Mouse (Mus musculus) thymus, postnatal 10 days (tissue): ENCODE measurements at regions not wholly inside any gene's neighbourhood (a gene's known extent, or its start where the extent isn't known, plus 50 kb on each side); places are given as distances from the start of the nearest gene placed in this dataset.
"Not testable (repeated sequence)": the region's sequence is repeated elsewhere in the genome, so short reads cannot be mapped to it uniquely, and the experiment has no call there.

Experiments
- DNase-seq, 2 experiments: peaks; one replicate each; pipeline ENCODE4 v3.0.0; 2021; ENCODE audit warnings: low spot score in 2 of 2

DNA sequence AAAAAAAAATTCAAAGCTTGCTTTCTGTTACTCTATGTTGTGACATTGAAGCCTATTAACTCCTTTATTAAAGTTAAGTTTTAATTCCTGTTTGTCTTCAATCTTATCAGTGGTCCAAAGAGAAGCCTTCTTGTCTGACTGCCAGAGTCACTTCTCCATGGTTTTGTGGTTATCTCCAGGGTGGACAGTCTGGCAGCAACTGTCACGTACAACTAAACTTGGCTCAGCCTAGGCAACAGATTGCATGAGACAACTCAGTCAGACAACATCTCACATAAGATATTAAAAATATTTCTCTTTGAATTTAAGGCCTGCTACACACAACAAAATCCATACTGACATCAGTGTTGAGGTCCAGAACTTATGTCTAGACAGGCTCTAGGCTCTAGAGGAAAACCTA lies 406.7 kb upstream of the Slc39a10 start:
- no peak for DNase-seq

- no peak for DNase-seq
Measured at GRCm38 (mm10) chr1:47285639-47286038, 393.0 kb upstream of the Slc39a10 start.

DNA sequence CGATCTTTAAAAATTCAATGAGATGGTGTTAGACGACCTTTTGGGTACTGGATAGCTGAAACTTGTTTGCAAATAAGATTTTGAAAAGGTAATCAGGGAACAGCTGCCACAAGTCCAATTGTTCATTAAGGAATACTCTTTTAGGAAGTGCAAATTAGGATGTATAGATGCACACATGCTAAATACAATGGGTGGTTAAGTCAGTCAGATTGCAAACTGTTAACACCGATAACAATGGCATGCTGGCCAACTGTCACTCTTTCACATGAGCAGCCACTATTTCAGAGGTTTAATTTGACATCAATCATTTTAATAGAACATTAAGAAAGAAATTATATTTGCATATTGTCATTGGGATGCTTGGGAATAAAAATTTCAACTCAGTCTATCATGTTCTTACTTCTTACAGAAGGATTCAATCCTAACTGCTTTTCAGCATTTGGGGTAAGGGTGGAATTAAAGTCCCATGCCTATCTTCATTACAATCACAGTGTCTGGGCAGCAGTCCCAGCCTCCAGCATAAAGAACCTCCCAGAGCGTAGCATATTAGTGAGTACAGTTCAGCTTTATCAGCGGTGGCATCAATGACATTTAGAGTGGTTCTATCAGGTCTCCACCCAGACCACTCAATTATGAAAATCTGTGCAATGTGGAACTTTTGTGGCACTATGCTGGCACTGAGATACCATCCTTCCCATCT lies 385.8 kb upstream of the Slc39a10 start:
- DNase-seq: no peak

DNA sequence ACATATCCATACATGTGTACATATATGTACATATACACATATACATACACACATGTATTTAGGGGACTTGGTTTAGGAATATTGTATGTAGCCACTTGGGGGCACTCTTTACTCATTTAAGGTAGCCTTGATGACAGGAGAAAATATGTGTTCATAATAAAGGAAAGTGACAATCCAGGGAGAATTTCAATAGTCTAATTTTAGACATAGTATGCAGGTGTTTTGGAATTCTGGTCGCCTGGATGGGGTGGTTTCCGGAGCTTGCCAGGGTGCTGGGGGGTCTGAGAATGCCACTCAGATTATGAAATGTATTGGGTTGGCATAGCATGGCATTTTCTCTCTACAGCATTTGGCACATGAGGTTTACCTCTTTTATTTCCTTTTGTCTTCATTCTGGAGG lies 385.2 kb upstream of the Slc39a10 start:
- no peak for DNase-seq

- DNase-seq: no peak
Measured at GRCm38 (mm10) chr1:47272131-47272530, 379.5 kb upstream of the Slc39a10 start.

DNA sequence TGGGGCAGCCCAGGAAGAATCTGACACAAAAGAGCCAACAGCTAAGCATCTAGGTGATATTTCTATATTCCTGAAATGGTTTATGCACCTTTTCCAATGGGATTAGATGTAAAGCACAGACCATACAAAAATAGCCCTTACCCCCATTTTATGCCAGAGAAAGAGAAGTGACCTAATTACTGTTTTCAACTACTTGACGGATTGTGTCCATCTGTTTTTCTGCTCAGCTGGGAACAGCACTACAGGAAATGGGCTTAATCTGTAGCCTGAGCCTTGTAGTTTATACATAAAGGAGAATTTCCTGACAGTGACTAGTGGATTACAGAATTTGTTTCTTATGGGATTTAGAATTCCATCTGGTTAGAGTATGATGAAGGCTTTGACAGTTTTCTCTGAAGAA lies 371.0 kb upstream of the Slc39a10 start:
- DNase-seq: no peak

DNA sequence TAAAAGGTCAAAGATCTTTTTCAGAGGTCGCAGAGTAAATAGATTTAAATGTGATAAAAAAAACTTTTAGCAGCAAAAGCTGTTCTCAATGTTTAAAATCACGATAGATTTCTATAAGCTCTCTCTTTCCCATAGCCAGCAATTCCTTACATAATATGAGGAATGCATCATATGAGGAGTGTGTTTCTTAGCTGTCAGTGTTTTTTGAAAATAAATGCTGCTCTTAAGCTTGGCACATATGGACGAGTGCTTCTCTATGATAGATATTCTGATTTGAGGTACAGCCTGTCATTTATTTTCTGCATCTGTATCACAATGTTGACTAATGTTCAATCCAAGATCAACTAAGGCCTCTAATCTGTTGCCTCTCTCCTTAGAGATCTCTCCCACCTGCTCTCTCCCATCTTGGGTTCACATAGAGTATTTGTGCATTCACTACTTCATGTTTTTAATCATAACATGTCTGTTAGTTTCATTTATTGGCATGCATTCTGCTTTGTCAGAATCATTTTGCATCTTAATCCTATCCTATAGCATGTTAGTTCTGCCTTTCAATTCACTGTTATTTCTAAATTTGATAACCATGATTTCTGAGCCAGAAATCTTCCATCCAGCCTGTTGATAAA lies 369.0 kb upstream of the Slc39a10 start:
- DNase-seq: no peak

DNA sequence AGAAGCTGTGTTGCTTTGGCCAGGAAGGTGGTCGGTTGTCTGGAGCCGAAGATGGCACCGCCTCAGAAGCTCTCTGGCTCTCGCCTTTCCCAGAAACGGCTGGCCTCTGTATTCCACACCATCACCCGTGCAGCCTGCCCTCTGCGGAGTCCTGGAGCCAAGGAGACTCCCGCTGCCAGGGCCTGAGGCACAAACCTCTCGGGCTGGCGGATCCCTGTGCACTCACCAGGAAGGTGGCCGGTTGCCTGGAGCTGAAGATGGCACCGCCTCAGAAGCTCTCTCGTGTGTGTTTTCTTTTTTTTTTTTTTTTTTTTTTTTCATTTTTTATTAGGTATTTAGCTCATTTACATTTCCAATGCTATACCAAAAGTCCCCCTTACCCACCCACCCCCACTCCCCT lies 358.1 kb upstream of the Slc39a10 start:
- DNase-seq: not testable (repeated sequence)

- no peak for DNase-seq
Measured at GRCm38 (mm10) chr1:47217088-47217487, 324.4 kb upstream of the Slc39a10 start.

GRCm38 (mm10) chr1:47216419-47217002 lies 323.9 kb upstream of the Slc39a10 start:
- no peak for DNase-seq

DNA sequence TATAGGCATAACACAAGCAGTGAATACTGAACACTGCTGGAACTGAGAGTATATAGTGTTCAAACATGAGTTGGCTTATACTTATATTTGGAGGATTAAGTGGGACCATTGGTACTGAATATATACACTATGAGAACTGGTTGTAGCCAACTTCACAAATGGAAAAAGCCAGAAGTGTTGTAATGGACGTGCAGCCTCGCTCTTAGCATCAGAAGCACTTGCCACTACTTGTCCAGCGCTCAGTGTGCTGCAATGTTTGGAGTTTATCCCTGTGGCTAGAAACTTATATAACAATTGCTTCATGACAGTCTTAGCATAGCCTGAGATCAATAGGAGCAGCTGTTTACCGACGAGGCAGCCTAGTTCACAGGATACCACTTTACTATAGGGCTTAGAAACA lies 320.8 kb upstream of the Slc39a10 start:
- DNase-seq: no peak

DNA sequence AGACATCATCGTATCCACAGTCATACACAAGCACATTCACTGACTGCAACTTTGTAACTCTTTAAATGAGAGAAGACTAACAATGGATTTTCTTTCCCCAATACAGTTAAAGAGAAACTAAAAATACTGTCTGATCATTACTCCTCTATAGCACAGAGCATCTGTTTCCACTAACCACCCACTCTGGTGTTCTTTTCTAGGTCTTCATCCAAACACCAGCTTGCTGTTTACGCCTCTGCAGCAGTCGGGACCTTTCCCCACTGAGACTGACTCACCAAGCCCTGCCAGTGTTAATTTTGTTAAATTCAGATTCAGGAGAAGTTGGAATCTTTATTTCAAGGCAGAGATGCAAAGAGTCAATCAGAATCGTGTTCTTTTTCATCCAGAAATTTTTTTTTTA lies 300.3 kb upstream of the Slc39a10 start:
- DNase-seq: no peak

DNA sequence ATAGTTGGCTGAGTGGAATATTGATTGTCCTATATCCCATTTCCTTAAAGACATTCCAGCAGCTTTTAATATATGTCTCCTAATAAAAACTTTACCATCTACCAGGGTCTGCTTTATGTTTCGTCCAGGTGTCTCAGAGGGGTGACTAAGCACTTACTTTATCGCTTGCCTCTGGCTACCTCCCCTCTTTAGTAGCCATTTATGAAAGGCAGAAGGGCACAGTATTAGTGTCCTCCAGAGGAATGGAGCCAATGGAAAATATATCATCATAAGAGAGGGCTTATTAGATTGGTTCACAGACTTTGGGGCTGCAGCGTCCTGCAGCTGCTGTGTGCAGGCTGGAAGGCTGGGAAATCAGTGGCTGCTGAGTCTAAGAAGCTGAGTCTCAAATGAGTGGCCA lies 271.8 kb upstream of the Slc39a10 start:
- DNase-seq: no peak

DNA sequence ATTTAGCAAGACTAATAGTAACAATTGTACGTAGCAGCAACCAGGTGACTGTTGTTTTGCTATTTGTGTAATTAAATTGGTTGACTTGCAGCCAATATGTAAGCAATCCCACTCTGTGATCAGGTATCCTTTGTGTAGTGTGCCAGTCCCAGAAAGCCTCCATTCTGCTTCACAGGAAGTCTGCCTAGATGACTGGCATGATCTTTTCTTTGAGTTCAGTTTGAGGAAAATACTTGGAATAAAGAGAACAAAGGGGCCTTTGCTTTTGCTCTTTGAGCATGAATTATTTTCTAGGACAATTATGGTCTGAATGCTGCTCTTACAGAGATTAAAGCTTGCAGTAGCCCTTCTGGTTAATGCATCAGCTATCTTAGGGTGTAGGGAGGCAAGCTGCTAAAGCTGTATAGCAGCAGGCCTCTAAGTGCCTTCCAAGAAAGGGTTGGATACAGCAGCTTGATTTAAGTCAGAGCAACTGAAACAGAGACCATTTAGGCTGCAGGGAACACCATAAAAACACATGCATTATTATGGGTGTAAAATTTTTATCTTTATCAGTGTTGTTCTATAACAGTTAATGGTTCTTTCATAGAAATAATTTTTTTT lies 271.3 kb upstream of the Slc39a10 start:
- no peak for DNase-seq

- not testable (repeated sequence) for DNase-seq
Measured at GRCm38 (mm10) chr1:47130031-47130430, 237.4 kb upstream of the Slc39a10 start.

DNA sequence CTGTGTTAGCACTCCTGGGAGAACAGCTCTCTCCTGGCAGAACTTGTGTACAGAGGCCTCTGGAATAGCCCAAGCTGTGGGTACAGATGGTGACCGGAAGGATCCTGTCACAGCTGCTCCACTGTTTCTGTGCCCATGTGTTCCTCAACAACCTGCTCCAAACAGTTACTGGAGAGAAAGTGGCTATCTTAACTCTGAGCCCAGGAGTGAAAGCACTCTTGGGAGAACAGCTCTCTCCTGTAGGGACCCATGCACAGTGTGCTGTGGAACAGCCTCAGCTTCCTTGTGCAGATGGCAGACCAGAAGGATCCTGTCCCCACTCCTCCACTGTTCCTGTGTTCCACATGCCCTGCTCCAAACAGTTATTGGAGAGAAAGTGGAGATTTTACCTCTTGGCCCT lies 227.0 kb upstream of the Slc39a10 start:
- DNase-seq: no peak

DNA sequence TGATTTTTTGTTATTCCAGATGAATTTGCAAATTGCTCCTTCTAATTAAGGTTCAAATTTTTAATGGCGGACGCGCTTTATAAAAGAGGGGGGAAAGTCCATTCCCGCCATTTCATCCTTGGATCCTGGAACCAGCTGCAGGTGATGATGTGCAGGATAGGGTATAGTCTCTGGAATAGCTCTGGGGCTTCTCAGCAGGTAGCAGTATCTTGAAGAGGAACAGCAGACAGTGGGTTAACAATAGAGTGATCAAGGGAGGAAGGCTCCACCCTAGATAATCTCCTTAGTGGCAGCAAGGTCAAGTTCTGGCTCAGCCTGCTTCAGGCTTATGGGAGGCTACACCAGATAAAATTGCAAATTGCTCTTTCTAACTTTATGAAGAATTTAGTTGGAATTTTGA lies 224.0 kb upstream of the Slc39a10 start:
- not testable (repeated sequence) for DNase-seq

DNA sequence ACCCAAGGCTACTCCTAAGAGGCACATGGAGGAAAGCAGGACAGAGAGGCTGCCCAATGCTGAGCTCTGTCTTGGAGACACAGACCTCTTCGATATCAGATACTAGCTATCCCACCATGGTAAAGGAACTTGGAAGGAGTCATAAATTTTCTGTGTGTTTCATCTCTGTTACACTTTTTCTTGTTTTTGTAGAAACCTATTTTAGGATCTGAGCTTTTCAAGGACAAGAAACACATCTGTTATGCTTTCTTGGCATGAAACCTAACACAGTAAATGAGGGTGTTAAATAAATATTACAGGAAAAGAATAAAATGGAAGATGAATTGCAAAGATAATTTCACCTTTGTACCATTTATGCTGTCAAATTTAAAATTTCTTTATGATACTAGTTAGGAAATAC lies 219.8 kb upstream of the Slc39a10 start:
- no peak for DNase-seq

- DNase-seq: no peak
Measured at GRCm38 (mm10) chr1:47104055-47104454, 211.4 kb upstream of the Slc39a10 start.

DNA sequence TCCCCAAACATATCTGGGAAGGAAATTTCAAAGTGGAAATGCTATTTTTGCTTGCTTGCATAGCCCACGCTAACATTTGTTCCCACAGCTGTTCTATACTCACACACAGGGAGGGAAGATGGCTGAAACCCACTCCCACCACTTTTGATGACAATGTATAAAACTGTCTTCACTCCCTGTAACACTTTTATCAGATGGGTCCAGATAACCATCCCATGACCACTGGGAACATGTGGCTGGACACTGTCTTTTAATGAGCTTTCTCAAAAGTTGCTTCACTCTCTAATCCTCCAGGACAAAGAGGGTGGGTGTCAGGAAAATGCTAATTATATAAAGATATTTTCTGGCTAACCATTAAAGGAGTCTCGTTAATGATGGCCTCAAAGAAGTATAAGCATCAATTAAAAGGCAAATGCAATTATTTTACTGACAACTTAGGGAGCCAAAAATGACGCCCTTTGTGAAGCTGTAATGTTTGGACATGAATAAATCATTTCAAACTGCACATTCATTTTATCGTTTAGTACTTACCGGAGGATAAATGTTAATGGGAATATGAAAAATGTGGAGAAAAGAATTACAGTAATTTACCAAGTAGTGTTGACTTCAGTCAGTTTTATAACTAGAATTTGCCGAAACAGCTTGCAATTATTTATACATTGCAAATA lies 210.8 kb upstream of the Slc39a10 start:
- no peak for DNase-seq

DNA sequence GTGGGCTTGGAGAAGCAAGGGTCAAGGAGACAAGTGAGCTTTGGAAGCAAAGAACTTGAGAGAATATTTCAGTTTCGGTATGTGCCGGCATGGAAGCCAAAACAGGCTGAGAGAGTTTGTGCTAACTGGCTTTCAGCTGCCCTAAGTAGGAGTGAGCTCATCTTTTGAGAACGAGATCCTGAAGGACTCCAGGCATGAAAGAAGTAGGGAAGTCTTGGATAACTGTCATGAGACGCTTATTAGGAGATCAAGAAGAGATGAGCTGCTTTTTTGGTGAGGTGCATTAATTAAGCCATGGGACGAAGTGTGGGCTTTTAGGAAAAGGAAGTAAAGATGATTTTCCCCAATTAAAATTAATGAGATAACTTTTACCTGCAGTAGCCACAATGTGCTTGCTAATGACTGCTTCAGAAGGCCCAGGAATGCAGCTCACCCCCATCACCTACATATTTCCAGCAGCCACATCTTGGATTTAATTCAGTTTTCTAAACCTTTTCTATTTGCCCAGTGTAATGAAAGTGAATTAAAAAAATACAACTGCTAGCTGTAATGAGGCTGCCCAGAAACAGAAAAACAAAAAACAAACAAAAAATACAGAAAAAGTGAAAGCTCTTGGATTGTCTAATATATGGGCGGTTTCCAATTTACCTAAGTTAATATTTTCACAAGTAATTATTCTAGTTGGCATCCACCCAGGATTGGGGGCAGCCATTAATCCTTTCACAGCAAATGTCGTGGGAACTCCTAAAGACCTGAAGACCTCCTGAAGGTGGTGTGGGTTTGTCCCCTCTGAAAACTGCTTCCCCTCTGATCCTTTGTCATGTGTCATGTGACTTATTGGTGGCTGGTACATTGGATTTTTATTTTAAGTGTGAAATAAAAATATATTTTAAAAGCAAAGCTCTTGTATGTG lies 204.7 kb upstream of the Slc39a10 start:
- no peak for DNase-seq
